Mouse (Mus musculus) right cerebral cortex, postnatal 10 days (tissue): ENCODE results near the gene C130026I21Rik.
"Not testable (repeated sequence)": the region's sequence is repeated elsewhere in the genome, so short reads cannot be mapped to it uniquely, and the experiment has no call there.

Experiments
- DNase-seq, 2 experiments: peaks; one replicate each; pipeline ENCODE4 v3.0.0; 2021; ENCODE audit warnings: low spot score in 2 of 2

Gene C130026I21Rik

DNA sequence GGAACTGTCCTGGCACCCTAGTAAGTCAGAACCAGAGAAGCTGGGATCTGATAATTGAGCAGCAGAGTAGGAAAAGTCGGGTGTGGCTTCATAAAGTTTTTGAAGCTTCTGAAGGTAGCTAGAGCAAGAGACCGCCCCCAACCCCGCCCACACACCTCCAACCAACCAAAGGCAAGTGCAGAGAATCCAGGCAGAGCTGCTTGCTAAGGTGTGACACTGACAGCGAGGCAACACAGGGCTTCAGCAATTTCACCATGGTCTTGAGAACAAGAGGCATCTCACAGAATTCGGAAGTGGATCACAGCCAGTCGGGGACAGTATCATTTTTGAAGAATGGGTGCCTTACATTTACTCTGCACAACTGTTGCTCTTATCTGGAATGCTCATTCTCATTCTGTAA is at the start of gene C130026I21Rik:
Gene C130026I21Rik (minus strand): TSS at position 101 of the 400 bp plus-strand sequence.
- DNase-seq: not testable (repeated sequence)

DNA sequence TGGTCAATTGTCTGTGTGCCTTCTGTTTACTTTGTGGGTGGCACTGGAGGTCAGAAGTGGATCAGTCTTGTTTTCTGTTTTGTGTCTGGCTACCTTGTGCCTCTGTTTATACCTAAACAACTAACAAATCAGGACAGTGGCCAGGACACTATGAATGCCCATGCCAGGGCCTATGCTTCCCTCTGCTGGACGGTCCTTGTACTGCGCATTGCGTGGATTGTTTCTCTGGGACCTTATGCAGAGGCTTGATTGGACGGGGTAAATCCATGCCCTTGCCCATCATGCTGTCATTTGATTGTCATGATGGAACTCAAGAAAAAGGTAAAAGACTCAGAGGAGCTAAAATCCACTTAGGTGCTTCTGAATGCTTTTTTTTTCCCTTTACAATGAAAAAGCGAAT is 16.7 kb upstream of the C130026I21Rik start:
- not testable (repeated sequence) for DNase-seq

DNA sequence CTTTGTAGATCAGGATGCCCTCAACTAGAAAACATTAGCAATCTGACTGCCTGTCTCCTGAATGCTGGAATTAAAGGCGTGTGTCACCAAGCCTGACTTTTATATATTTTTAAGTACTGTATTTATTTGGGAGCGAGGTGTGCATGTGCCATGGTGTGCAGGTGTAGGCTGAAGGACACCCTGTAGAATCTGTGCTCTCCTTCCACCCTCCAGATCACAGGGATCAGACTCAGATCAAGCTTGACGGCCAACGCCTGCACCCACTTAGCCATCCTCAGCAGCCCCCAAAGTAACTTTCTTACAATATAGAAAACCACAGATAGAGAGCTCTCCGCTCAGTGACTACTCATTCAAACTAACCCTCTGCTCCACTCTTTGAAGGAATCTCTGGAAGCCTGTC is 6.1 kb upstream of the C130026I21Rik start:
- not testable (repeated sequence) for DNase-seq

DNA sequence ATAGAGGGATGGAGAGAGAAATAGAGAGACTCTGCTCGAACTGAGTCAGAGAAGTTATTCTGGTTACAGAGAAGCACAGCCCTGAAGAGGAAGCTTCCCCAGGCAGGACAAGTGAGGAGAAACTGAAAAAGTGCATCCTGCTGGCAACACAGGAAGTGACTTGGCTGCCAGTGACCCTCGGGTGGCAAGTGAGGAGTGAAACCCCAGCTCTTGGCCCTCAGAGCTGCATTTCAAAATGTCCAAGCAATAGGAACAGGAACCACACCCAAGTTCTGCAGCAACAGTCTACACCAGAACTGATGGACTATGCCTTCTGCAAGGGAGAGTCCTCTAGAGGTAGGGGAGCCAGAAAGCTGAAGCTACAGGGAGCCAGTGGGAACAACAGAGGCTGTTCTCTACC is 11.7 kb downstream of the C130026I21Rik start:
- DNase-seq: peak in 1 of 2 experiments; percentile 28

DNA sequence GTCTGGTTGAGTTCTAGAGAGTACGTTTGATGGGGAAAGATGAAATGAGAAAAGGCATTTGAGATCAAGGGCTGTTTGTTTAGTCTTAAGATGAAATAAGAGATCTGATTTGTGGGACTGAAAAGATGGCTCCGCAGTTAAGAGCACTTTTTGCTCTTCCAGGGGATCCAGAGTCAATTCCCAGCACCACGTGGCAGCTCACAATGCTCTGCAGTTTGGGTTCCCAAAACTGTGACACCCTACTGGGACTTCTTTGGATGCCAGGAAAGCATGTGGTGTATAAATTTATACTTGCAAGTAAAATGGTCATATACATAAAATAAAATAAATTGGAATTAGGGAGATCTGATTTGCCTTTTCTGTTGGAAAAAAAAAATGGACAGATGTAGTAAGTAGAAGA is 15.1 kb downstream of the C130026I21Rik start:
- not testable (repeated sequence) for DNase-seq

DNA sequence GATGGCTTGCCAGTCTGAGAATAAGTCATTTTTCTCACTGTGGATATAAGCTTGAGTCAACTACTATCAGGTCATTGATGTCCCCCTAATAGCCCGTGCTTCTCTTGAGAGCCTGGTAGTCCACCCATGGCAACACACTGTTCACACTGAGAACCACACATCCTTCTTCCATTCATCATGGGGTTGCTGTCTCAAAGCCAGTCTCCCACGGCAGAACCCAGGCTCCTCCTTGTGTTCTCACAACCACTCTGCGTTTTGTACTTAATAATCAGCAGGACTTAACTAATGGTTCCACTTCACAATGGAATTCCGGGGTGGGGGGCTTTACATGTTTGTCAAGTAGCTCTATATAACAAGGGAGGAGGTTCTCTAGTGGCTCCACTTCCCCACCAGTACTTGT is 19.2 kb downstream of the C130026I21Rik start:
- DNase-seq: not testable (repeated sequence)

DNA sequence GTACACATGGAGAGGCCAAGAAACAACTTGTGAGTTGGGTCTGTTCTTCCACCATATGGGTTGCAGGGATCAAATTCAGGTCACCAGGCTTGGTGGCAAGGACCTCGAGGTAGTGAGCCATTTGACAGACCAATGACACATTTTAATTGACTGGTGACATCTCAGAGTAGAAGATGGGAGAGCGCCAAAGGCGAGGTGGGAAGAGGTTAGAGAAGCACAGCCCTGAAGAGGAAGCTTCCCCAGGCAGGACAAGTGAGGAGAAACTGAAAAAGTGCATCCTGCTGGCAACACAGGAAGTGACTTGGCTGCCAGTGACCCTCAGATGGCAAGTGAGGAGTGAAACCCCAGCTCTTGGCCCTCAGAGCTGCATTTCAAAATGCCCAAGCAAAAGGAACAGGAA is 21.4 kb downstream of the C130026I21Rik start:
- not testable (repeated sequence) for DNase-seq

DNA sequence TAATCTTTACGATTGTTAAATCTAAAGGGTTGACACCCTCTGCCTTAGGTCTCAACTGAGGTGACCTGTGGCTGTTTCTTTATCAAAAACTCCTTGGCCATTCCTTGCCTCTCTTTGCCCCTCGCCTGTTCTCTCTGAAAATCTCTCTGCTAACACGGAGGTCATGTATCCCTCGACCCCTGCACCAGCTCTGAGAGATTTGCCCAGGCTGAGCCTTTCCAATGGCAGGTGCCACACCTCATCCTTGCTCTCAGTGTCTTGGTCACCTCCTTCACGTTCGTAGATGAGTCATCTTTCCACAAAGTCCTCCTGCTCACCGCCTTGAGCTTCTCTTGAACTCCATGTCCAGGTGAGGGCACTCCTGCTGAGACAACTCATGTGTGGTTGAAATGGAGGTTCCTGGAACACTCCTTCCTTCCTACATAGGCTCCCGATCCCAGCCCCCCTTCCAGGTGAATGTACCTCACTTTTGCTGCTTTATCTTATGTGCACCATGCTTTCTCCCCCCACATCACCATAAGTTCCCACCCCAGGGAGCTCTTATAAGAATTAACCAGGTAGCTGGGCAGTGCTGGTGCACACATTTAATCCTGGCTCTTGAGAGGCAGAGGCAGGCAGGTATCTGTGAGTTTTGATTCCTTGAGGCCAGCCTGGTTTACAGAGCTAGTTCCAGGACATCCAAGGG is 23.4 kb downstream of the C130026I21Rik start:
- DNase-seq: not testable (repeated sequence)

DNA sequence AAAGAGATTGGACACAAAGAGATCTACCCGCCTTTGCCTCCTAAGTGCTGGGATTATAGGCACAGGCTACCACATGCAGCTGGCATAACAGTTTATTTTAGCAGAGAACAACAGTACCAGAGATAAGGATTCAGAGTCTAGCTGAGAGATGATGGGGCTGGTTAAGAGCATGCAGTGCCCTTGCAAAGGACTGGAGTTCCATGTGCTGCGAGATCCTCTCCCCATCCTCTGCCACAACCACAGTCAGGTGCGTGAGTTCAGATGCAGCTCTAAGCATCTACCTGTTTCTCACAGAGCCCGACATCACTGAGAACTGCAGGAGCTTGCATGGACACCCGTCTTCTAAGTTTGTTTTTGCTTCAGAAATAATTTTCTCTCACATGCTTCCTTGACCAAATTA is 24.1 kb downstream of the C130026I21Rik start:
- not testable (repeated sequence) for DNase-seq

DNA sequence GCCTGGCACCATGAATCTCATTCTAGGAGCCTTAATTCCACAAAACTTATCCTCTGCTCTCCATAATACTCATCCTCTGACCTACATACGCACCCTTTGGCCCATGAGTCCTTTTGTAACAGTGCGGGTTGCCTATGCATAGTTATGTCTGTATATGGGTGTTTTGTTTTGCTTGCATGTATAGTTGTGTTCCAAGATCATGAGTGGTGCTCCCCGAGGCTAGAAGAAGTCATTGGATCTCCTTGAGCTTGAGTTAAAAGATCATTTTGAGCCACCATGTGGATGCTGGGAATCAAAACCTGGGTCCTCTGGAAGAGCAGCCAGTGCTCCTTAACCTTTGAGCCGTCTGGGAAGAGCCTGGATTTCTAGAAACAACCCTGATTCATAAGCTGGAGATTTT is 25.4 kb downstream of the C130026I21Rik start:
- DNase-seq: not testable (repeated sequence)

DNA sequence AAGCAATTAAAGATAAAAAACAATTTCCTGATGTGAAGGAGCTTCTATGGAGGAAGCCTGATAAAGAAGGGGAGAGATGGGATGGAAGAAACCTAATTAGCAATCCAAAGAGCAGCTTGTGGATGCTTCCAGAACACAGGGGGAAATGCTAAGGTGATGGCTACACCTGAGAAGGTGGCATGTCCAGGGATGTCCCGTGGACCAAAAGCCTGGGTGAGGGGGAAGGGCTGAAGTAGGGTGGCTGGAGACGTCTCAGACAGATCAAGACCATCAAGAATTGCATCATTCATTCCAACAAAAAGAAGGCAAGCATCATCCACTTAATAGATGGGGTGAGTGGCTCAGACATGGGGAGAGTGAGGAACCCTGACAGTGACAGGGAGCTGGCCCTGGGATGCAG is 27.3 kb downstream of the C130026I21Rik start:
- not testable (repeated sequence) for DNase-seq

DNA sequence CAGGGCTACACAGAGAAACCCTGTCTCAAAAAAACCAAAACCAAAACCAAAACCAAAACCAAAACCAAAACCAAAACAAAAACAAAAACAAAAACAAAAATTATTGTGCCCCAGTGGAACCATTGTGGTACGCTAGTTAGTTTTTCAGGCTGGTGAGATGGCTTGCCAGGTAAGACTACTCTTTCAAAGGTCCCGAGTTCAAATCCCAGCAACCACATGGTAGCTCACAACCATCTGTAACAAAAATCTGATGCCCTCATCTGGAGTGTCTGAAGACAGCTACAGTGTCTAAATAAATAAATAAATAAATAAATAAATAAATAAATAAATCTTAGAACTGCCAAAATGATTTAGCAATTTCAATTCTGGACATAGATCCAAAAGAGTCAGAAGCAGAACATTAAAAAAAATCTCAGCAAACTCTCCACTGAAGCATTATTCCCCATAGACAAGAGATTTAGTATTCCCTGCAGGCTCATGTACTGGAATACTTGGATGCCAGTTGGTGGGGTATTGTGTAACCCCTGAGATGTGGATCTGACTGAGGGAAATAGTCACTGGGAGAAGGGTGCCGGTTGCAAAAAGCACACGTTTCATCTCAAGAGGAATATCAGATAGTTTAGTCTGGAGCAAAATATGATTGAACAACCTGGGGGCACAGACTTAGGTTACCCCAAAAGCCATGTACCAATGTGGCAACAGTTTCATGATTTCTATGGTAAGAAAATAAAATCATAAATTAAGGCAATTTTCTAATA is 31.2 kb downstream of the C130026I21Rik start:
- not testable (repeated sequence) for DNase-seq

DNA sequence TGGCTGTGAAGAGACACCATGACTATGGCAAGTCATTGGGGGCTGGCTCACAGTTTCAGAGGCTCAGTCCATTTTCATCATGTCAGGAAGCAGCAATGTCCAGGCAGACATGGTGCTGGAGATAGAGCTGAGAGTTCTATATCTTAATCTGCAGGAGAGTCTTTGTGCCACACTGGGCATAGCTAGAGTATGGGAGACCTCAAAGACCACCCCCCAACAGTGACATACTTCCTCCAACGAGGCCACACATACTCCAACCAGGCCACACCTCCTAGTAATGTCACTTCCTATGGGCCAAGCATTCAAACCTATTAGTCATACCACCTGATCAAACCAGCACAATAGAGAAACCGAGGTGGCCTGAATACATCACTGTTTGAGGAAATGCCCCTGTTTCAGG is 63.8 kb downstream of the C130026I21Rik start:
- DNase-seq: not testable (repeated sequence)

DNA sequence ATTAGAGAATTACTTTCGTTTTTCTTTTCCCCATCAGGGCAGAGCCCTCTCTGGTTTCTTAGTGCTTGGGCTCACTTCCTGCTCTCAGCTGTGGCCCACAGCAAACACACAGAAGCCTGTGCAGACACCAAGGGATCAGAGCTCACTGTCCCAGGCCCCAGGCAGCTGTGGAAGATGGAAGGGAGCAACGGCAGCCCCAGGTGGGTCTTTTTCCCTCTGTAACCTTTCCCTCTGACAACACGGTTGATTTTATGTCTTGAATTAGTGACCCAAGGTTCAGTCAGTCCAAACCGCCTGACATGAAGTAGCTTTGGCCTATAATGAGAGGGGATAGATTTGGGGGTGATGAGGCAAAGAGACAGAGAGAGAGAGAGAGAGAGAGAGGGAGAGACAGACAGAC is 70.8 kb downstream of the C130026I21Rik start:
- not testable (repeated sequence) for DNase-seq

DNA sequence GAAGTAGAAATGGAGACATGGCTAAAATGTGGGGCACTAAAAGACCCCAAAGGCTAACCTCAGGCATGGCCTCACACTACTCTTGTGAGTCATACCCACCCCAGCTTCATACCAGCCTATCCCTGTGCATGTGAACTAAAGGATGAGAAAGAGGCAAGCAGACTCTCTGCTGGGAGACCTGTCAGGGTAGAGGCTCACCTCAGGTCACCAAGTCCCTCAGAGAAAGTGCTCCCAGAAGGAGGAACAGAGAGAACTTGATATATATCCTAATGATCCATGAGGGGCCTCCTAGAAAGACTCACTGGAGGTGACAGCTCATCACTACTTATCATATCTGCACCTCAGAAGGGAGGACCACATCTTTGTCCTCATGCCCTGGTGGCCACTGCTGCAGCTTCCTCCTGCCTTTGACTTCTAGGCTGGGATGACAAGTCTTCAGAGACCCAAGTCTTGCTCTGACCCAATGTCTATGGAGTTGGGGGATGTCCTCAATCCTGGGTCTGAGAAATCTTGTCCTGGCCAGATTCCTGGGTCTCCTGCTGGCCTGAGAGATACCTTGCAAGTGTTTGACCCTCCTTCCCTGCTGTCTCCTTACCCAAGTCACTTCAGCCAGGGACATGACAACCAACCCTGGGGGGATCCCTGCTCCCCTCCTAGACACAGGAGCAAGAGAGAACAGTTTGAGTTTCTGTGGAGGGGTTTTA is 71.6 kb downstream of the C130026I21Rik start:
- DNase-seq: not testable (repeated sequence)

DNA sequence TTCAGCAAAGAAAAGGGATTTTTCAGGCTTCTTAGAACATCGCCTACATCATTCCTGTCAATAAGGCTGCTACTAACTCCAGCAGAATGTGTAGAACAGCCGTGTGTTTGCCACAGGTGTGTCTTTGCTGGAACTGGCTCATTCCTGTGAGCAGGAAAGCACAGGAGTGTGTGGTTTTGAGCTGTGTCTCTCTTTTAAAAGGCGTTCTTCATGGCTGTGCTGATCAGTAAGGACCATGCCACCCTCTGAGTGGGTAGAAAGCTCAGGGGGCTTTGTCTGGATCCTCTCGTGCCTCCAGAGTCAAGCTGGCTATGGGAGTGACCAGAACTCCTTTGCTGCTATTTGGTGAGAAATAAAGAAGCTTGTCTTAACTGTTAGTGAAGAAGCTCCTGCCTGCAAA is 73.6 kb downstream of the C130026I21Rik start:
- not testable (repeated sequence) for DNase-seq

DNA sequence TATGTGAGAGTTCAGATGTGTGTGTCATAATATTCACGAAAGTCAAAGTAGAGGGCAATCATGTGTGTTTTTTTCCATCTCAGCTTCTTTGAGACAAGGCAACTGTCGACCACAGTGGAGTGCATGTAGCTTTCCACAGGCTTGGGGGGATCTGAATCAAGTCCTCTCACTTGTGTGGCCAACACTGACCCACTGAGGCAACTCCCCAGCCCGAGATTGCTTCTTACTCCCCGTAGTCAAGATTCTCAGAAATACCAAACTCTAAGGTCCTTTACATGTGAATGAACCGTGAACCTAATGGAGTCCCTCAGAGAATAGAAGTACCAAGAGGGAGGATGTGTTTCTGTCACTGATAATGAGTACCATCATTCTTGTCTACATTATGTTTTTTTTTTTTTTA is 76.6 kb downstream of the C130026I21Rik start:
- not testable (repeated sequence) for DNase-seq

DNA sequence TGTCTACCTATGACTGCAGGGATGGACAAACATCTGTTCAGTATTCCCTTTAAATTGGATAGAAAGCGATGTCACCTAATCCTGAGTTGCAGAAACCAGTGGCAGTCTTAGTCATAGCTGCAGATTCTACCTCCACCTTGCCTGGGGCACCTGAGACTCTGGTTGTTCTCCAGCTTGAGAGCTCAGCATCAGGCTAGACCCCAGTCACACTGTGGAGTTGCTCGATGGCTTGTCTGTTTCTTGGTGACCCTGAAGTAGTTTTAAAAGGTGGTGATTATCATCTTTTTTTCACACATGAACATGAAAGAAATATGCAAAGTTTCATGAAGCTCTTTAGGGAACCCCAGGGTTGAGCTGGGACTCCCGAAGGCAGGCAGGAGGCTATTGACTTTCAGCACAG is 88.4 kb downstream of the C130026I21Rik start:
- not testable (repeated sequence) for DNase-seq

DNA sequence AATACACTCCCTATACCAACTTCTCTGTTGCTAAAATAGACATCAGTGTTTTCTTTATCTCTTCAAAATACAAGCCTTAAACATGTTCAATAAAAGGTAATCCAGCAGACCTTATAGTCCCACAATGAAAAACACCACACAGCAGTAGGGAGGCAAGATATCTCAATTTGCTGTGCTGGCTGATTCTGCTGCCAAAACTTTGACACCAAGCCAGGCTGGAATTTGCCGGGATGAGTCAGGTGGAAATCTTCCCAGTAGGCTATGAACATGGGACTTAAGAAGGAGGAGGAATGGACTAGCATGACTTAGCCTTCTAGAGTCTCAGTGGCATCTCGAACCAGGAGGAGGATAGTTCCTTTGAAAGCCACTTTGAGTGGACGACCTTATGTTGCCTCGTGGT is 91.4 kb downstream of the C130026I21Rik start:
- not testable (repeated sequence) for DNase-seq

DNA sequence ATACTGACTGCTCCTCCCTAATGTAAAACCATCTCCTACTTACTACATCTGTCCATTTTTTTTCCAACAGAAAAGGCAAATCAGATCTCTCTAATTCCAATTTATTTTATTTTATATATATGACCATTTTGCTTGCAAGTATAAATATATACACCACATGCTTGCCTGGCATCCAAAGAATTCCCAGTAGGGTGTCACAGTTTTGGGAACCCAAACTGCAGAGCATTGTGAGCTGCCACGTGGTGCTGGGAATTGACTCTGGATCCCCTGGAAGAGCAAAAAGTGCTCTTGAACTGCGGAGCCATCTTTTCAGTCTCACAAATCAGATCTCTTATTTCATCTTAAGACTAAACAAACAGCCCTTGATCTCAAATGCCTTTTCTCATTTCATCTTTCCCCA is 107.5 kb downstream of the C130026I21Rik start:
- not testable (repeated sequence) for DNase-seq

DNA sequence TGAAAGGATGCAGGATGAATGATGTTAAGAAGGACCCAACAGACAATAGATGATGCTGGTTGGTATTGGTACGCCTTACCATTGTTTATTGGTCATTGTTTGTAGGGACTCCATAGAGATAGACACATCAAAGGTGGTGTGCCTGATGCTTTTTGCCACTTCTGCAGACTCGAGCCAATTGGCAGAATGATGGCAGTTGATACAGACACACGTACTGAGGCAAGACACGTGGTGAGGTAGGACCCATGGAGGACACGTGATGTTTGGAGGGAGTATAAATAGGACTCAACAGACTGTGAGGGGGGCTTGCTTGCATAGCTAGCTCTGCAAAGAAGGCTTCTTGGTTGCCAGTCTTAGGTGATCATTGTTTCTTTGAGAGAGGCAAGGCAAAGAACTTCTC is 115.2 kb downstream of the C130026I21Rik start:
- not testable (repeated sequence) for DNase-seq

DNA sequence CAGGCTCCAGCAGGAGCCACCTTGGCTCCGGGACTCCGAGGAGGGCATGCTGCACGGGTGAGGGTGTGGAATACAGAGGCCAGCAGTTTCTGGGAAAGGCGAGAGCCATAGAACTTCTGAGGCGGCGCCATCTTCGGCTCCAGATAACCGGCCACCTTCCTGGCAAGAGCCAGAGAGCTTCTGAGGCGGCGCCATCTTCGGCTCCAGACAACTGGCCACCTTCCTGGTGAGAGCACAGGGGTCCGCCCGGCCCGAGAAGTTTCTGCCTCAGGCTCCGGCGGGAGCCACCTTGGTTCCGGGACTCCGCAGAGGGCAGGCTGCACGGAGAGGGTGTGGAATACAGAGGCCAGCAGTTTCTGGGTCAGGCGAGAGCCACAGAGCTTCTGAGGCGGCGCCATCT is 136.7 kb downstream of the C130026I21Rik start:
- not testable (repeated sequence) for DNase-seq
